Mouse (Mus musculus) embryonic fibroblast, embryonic 13.5 days (primary cell): ENCODE results near the gene Card11.

Experiments used
- CTCF ChIP-seq: IDR thresholded peaks from 2 replicates; pipeline ENCODE4 v1.5.1; 2011; ENCODE audit warnings: mild to moderate bottlenecking, control low read depth, low read length, moderate library complexity, borderline replicate concordance; ENCODE audit not compliant: insufficient read depth
- POLR2A ChIP-seq: IDR thresholded peaks from 2 replicates; pipeline ENCODE4 v1.6.1; 2011; ENCODE audit warnings: low read depth, mild to moderate bottlenecking, control low read depth, low read length, moderate library complexity

DNA sequence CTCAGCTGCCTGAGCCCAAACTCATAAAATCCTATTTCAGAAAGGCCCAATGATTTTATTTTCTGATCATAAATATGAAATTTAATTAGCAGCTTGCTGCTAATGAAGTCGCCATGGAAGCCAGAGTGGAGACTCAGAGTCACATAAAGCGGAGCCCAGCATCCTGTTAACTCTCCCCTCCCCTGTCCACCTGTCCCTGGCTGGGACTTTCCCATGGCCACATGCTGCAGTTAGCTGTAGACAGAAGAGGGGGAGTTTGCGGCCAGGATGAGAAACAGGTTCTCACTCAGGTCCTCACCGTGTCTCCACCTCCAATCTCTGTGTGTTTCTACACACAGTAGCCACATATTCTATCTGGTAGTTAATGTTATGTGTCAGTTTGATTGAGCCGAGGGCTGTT is 48.6 kb downstream of the Card11 start:
- no peak for TF ChIP-seq CTCF
- no peak for TF ChIP-seq POLR2A
